Mouse (Mus musculus): Measurements from ENCODE around the gene Prelp.

- TF ChIP-seq MAFK (IDR thresholded peaks at IDR 0.05; ENCODE audit: insufficient read depth, low read depth, low read length) (no peak), CHD2 (IDR thresholded peaks at IDR 0.05; ENCODE audit: low read depth, low read length) (no peak), ZC3H11A (IDR thresholded peaks at IDR 0.05; ENCODE audit: borderline replicate concordance, low read depth, low read length) (no peak), HCFC1 (IDR thresholded peaks at IDR 0.05; ENCODE audit: borderline replicate concordance, insufficient read depth, low read length) (no peak), ZNF384 (IDR thresholded peaks at IDR 0.05; ENCODE audit: low read depth, low read length) (no peak)
These were observed 3.1 kb downstream of the Prelp start for GRCm38 (mm10) chr1:133918088-133918470.
